In the genomic region with DNA sequence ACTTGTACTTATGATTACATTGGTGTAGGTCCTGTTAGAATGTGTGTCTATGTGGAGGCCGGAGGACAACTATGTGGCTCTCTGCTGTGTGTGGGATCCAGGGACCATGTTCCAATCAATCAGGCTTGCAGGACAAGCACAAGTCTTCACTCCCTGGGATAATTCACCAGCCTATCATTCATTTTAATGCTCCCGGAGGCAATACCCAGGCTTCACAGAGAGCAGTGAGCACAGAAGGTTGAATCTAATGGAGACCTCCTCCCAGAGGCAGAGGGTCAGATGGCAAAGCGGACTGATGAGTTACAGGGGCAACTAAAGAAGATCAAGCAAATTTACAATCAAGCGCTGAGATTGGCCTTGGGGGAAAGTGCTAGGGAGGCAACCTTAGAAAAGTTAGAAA, we compare ENCODE assay signal across 14 mouse cellular contexts. TPM values are rescaled to one million over a fixed set of nuclear protein-coding genes. Genes with fewer than 3 reads are reported as not detected.
DNase-seq lines count a peak whose midpoint lies in the region; ATAC-seq and TF ChIP-seq lines count a peak whose summit lies in the region.
"Had no signal": no experiment of that assay in that cellular context is flagged by ENCODE, and none has a peak within 500 bp of the region (broad histone marks: within the 10 kb centered on the region; RNA-seq: fewer than 3 reads in every experiment).

No protein-coding gene starts in this region.

- peak overlapping the region; percentile 29 for H3K4me2 ChIP-seq in kidney, embryonic 14.5 days (replicated peaks; ENCODE audit: low read depth, low read length)
- H3K4me2 ChIP-seq in stomach, embryonic 14.5 days (replicated peaks; ENCODE audit: low read depth, low read length): peak overlapping the region; percentile 51
- no peak overlapping the region for H3K4me2 ChIP-seq in stomach, postnatal 0 days (replicated peaks; ENCODE audit: low read depth)
- H3K4me2 ChIP-seq: forebrain, embryonic 13.5 days had no signal

- intact Hi-C loops in gastrocnemius, adult 2 months (cut with DNase I): no loop called here
- intact Hi-C loops in gastrocnemius, postnatal 36 days (cut with DNase I): no loop called here

- DNase-seq in gastrocnemius, adult 2 months: no peak
- no peak for DNase-seq in gastrocnemius, postnatal 36 days
- DNase-seq in kidney, adult 8-10 months: no peak
- no peak for DNase-seq in stomach, postnatal 0 days (ENCODE audit: low spot score)
- no peak for DNase-seq in adrenal gland, adult (ENCODE audit: inconsistent age in 2 of 2, low spot score in 1 of 2)
- DNase-seq: left cerebral cortex, postnatal 4 days; spleen, adult 18-20 months; thymus, postnatal 25 days had no signal

- TF ChIP-seq CTCF in gastrocnemius, adult 2 months (IDR thresholded peaks at IDR 0.05): no peak
- TF ChIP-seq CTCF in stomach, postnatal 0 days (IDR thresholded peaks at IDR 0.05; ENCODE audit: low read depth): no peak

- H3K27me3 ChIP-seq in kidney, embryonic 14.5 days (ENCODE audit: control insufficient read depth, insufficient read depth, low read length): no peaks in the 10 kb centered on the region
- H3K27me3 ChIP-seq in stomach, embryonic 14.5 days (ENCODE audit: control insufficient read depth, insufficient read depth, low read length): no peaks in the 10 kb centered on the region
- H3K27me3 ChIP-seq in stomach, postnatal 0 days (ENCODE audit: control insufficient read depth, insufficient read depth, low read length): no peaks in the 10 kb centered on the region

- peaks cover 20% of the 10 kb centered on the region for H3K4me1 ChIP-seq in kidney, embryonic 14.5 days (ENCODE audit: control insufficient read depth, insufficient read depth, low read length)
- H3K4me1 ChIP-seq in stomach, embryonic 14.5 days (ENCODE audit: control insufficient read depth, insufficient read depth, low read length): peaks cover 28% of the 10 kb centered on the region
- H3K4me1 ChIP-seq in stomach, postnatal 0 days (replicated peaks; ENCODE audit: control insufficient read depth, insufficient read depth): no peaks in the 10 kb centered on the region

- H3K36me3 ChIP-seq in kidney, embryonic 14.5 days (ENCODE audit: control insufficient read depth, insufficient read depth, low read length): no peaks in the 10 kb centered on the region
- no peaks in the 10 kb centered on the region; the same call in 1 of the 2 replicates for H3K36me3 ChIP-seq in stomach, embryonic 14.5 days (ENCODE audit: control insufficient read depth, insufficient read depth, low read length)
- no peaks in the 10 kb centered on the region for H3K36me3 ChIP-seq in stomach, postnatal 0 days (ENCODE audit: control insufficient read depth, insufficient read depth, low read length)

- peak overlapping the region; percentile 87 for H3K27ac ChIP-seq in gastrocnemius, adult 2 months
- H3K27ac ChIP-seq in kidney, embryonic 14.5 days (ENCODE audit: low read depth, low read length): peak overlapping the region; percentile 30; the same call in 1 of the 2 replicates
- H3K27ac ChIP-seq in stomach, embryonic 14.5 days (ENCODE audit: low read length): peak overlapping the region; percentile 58; the same call in 1 of the 2 replicates
- no peak overlapping the region for H3K27ac ChIP-seq in stomach, postnatal 0 days (replicated peaks)
- H3K27ac ChIP-seq: forebrain, embryonic 13.5 days had no signal

- no peak overlapping the region for H3K9ac ChIP-seq in kidney, embryonic 14.5 days (ENCODE audit: low read depth, low read length)
- H3K9ac ChIP-seq in stomach, embryonic 14.5 days (replicated peaks; ENCODE audit: low read depth, low read length): no peak overlapping the region
- H3K9ac ChIP-seq in stomach, postnatal 0 days (ENCODE audit: low read length): no peak overlapping the region
- H3K9ac ChIP-seq: forebrain, embryonic 13.5 days had no signal

- ATAC-seq in kidney, embryonic 14.5 days (ENCODE audit: low FRiP score, low TSS enrichment): no peak
- ATAC-seq in stomach, embryonic 14.5 days (ENCODE audit: insufficient number of reproducible peaks, insufficient read depth, low FRiP score, low read depth): no peak
- ATAC-seq in stomach, postnatal 0 days (ENCODE audit: low FRiP score, low TSS enrichment): no peak
- ATAC-seq in cerebellum, adult (ENCODE audit: insufficient number of reproducible peaks, low FRiP score, low TSS enrichment): no peak
- ATAC-seq: forebrain, embryonic 13.5 days had no signal

- TF ChIP-seq EP300 in stomach, postnatal 0 days (optimal IDR thresholded peaks at IDR 0.05): no peak

- H3K9me3 ChIP-seq in kidney, embryonic 14.5 days (ENCODE audit: control insufficient read depth, low read length): no peaks in the 10 kb centered on the region
- no peaks in the 10 kb centered on the region for H3K9me3 ChIP-seq in stomach, embryonic 14.5 days (ENCODE audit: control insufficient read depth, low read depth, low read length)
- H3K9me3 ChIP-seq in stomach, postnatal 0 days (ENCODE audit: control insufficient read depth, low read length): no peaks in the 10 kb centered on the region
- H3K9me3 ChIP-seq: forebrain, embryonic 13.5 days had no signal

- 21% methylated on average over 4 of the region's 4 CpGs for WGBS in kidney, embryonic 14.5 days
- WGBS in stomach, embryonic 14.5 days: 70% methylated on average over 4 of the region's 4 CpGs
- WGBS in stomach, postnatal 0 days: 74% methylated on average over 4 of the region's 4 CpGs

- H3K4me3 ChIP-seq in gastrocnemius, adult 2 months: peak overlapping the region; percentile 79
- peak overlapping the region; percentile 13; the same call in 1 of the 2 replicates for H3K4me3 ChIP-seq in kidney, embryonic 14.5 days (ENCODE audit: low read length)
- H3K4me3 ChIP-seq in stomach, embryonic 14.5 days (ENCODE audit: low read depth, low read length): peak overlapping the region; percentile 8; the same call in 1 of the 2 replicates
- H3K4me3 ChIP-seq in stomach, postnatal 0 days (ENCODE audit: low read depth, low read length): no peak overlapping the region
- H3K4me3 ChIP-seq: forebrain, embryonic 13.5 days had no signal

RNA-seq across cellular contexts. Expression of gene Sh2d3c, which starts 8.7 kb away (rescaled TPM):
- 10 to 100 TPM in 1 of 2 experiments, 1 to 10 TPM in 1; 4.4 to 12.0 TPM for total RNA-seq in gastrocnemius, adult 2 months (2021)
- total RNA-seq in gastrocnemius, postnatal 36 days (2021): 1 to 10 TPM; 6.4 to 7.0 TPM
- 19.8 and 25.4 TPM in 2 replicates for polyA plus RNA-seq in kidney, embryonic 14.5 days (2014; fragmentation: Nextera tagmentation; extraction: Ambion mirVana)
- polyA plus RNA-seq in stomach, embryonic 14.5 days (2014; fragmentation: Nextera tagmentation; extraction: Ambion mirVana): 28.2 and 28.4 TPM in 2 replicates
- 7.7 and 8.4 TPM in 2 replicates for polyA plus RNA-seq in stomach, postnatal 0 days (2015; fragmentation: Nextera tagmentation; extraction: Ambion mirVana)

RNA-seq across cellular contexts. Expression of gene 6330409D20Rik, which starts 11.3 kb away (rescaled TPM):
- not detected for total RNA-seq in gastrocnemius, adult 2 months (2021)
- not detected for total RNA-seq in gastrocnemius, postnatal 36 days (2021)
- not detected in 2 replicates for polyA plus RNA-seq in kidney, embryonic 14.5 days (2014; fragmentation: Nextera tagmentation; extraction: Ambion mirVana)
- 0.67 and 0.77 TPM in 2 replicates for polyA plus RNA-seq in stomach, embryonic 14.5 days (2014; fragmentation: Nextera tagmentation; extraction: Ambion mirVana)
- not detected in 2 replicates for polyA plus RNA-seq in stomach, postnatal 0 days (2015; fragmentation: Nextera tagmentation; extraction: Ambion mirVana)
- total RNA-seq: ES-E14; gastrocnemius, postnatal 4 days had no signal

RNA-seq across cellular contexts. Expression of gene Cdk9, which starts 16.7 kb away (rescaled TPM):
- total RNA-seq in gastrocnemius, adult 2 months (2021): 10 to 100 TPM; 20.2 to 22.0 TPM
- 10 to 100 TPM; 18.1 to 21.0 TPM for total RNA-seq in gastrocnemius, postnatal 36 days (2021)
- polyA plus RNA-seq in kidney, embryonic 14.5 days (2014; fragmentation: Nextera tagmentation; extraction: Ambion mirVana): 105 and 106 TPM in 2 replicates
- polyA plus RNA-seq in stomach, embryonic 14.5 days (2014; fragmentation: Nextera tagmentation; extraction: Ambion mirVana): 78.6 and 80.8 TPM in 2 replicates
- 55.8 and 57.8 TPM in 2 replicates for polyA plus RNA-seq in stomach, postnatal 0 days (2015; fragmentation: Nextera tagmentation; extraction: Ambion mirVana)

RNA-seq across cellular contexts. Expression of gene Fpgs, which starts 25.6 kb away (rescaled TPM):
- 1 to 10 TPM; 5.9 to 6.9 TPM for total RNA-seq in gastrocnemius, adult 2 months (2021)
- 1 to 10 TPM; 4.4 to 4.5 TPM for total RNA-seq in gastrocnemius, postnatal 36 days (2021)
- polyA plus RNA-seq in kidney, embryonic 14.5 days (2014; fragmentation: Nextera tagmentation; extraction: Ambion mirVana): 27.1 and 33.2 TPM in 2 replicates
- 25.9 and 27.1 TPM in 2 replicates for polyA plus RNA-seq in stomach, embryonic 14.5 days (2014; fragmentation: Nextera tagmentation; extraction: Ambion mirVana)
- 15.1 and 17.3 TPM in 2 replicates for polyA plus RNA-seq in stomach, postnatal 0 days (2015; fragmentation: Nextera tagmentation; extraction: Ambion mirVana)

RNA-seq across cellular contexts. Expression of gene Tor2a, which starts 27.5 kb away (rescaled TPM):
- total RNA-seq in gastrocnemius, adult 2 months (2021): 1 to 10 TPM; 3.7 to 4.9 TPM
- total RNA-seq in gastrocnemius, postnatal 36 days (2021): 1 to 10 TPM; 3.9 to 5.1 TPM
- 75.6 and 76.8 TPM in 2 replicates for polyA plus RNA-seq in kidney, embryonic 14.5 days (2014; fragmentation: Nextera tagmentation; extraction: Ambion mirVana)
- 71.3 and 75.7 TPM in 2 replicates for polyA plus RNA-seq in stomach, embryonic 14.5 days (2014; fragmentation: Nextera tagmentation; extraction: Ambion mirVana)
- polyA plus RNA-seq in stomach, postnatal 0 days (2015; fragmentation: Nextera tagmentation; extraction: Ambion mirVana): 45.9 and 50.3 TPM in 2 replicates
